Mouse (Mus musculus) monocyte, adult 59 days (primary cell): ENCODE measurements around the gene Olfr109. TPM values are rescaled to one million over a fixed set of nuclear protein-coding genes. Genes with fewer than 3 reads are reported as not detected.

Experiments
- total RNA-seq, 2 experiments: library from RNA; stranded (reverse); gene quantifications; one replicate each; pipeline ENCODE4 v1.2.4; 2023

The Olfr109 gene
- not detected for total RNA-seq

GRCm38 (mm10) chr17:37458616-37459015, at the start of gene Olfr109:
TSS of gene Olfr109 (plus strand) at chr17:37458916.

GRCm38 (mm10) chr17:37445180-37445579, 13.5 kb upstream of the Olfr109 start, which contains the start of gene Olfr108:
TSS of gene Olfr108 (plus strand) at chr17:37445480.

GRCm38 (mm10) chr17:37483452-37483851, 24.7 kb downstream of the Olfr109 start, which contains the start of gene H2-M2:
TSS of gene H2-M2 (minus strand) at chr17:37483552.

GRCm38 (mm10) chr17:37491930-37492518, 33.3 kb downstream of the Olfr109 start, which contains the start of gene Olfr110:
TSS of gene Olfr110 (plus strand) at chr17:37492468.

GRCm38 (mm10) chr17:37507730-37508129, 49.0 kb downstream of the Olfr109 start, which contains the start of gene Olfr111:
TSS of gene Olfr111 (plus strand) at chr17:37508030.

Other genes starting within 250 kb of the Olfr109 start
- gene Olfr95, start 245.8 kb upstream of the Olfr109 start, total RNA-seq, result not detected
- gene Olfr96, start 238.8 kb upstream of the Olfr109 start, total RNA-seq, result not detected
- gene Olfr97, start 221.6 kb upstream of the Olfr109 start, total RNA-seq, result not detected
- not detected for gene Olfr98, start 195.2 kb upstream of the Olfr109 start, total RNA-seq
- gene H2-M3, start 188.7 kb upstream of the Olfr109 start, total RNA-seq, result 10 to 100 TPM; 29.0 to 30.6 TPM
- gene Olfr99, start 175.5 kb upstream of the Olfr109 start, total RNA-seq, result not detected
- not detected for gene Olfr101, start 154.6 kb upstream of the Olfr109 start, total RNA-seq
- not detected for gene Olfr102, start 141.9 kb upstream of the Olfr109 start, total RNA-seq
- gene Olfr103, start 119.2 kb upstream of the Olfr109 start, total RNA-seq, result not detected
- not detected for gene Olfr104-ps, start 99.3 kb upstream of the Olfr109 start, total RNA-seq
- not detected for gene Olfr105-ps, start 79.9 kb upstream of the Olfr109 start, total RNA-seq
- gene Olfr106-ps, start 68.5 kb upstream of the Olfr109 start, total RNA-seq, result not detected
- not detected for gene Olfr107, start 59.7 kb upstream of the Olfr109 start, total RNA-seq
- not detected for gene Olfr108, start 13.4 kb upstream of the Olfr109 start, total RNA-seq
- gene H2-M2, start 24.6 kb downstream of the Olfr109 start, total RNA-seq, result 1 to 10 TPM; 7.7 to 9.7 TPM
- gene Olfr110, start 33.6 kb downstream of the Olfr109 start, total RNA-seq, result under 1 TPM in 1 of 2 experiments, not detected in 1; 0.64 TPM
- 1 to 10 TPM in 1 of 2 experiments, under 1 TPM in 1; 0.68 to 1.2 TPM for gene Olfr111, start 49.1 kb downstream of the Olfr109 start, total RNA-seq
- not detected for gene Olfr112, start 110.5 kb downstream of the Olfr109 start, total RNA-seq
- not detected for gene Olfr113, start 118.7 kb downstream of the Olfr109 start, total RNA-seq
- gene Olfr114, start 133.8 kb downstream of the Olfr109 start, total RNA-seq, result not detected
- gene Olfr115, start 168.2 kb downstream of the Olfr109 start, total RNA-seq, result not detected
- gene Olfr116, start 168.3 kb downstream of the Olfr109 start, total RNA-seq, result not detected
- not detected for gene Olfr117, start 204.9 kb downstream of the Olfr109 start, total RNA-seq
- not detected for gene Olfr118, start 208.1 kb downstream of the Olfr109 start, total RNA-seq
- not detected for gene Olfr119, start 237.6 kb downstream of the Olfr109 start, total RNA-seq